Mouse (Mus musculus) embryonic facial prominence, embryonic 12.5 days (tissue): ENCODE measurements around the gene Rasgrp3. TPM values are rescaled to one million over a fixed set of nuclear protein-coding genes. Genes with fewer than 3 reads are reported as not detected.

Experiments used
- ATAC-seq: fragments of 200-750 bp; cut with Nextera tagmentation; 2 replicates; pipeline ENCODE4 v1.8.0; 2017; ENCODE audit not compliant: insufficient number of reproducible peaks, insufficient read depth, low FRiP score, low TSS enrichment
- H3K27ac ChIP-seq: fragments of 300-500 bp; sonication (generic); 2 replicates; pipeline ENCODE4 v1.5.1; 2016; ENCODE audit warnings: mild to moderate bottlenecking
- H3K27me3 ChIP-seq: fragments of 300-500 bp; sonication (generic); 2 replicates; pipeline ENCODE4 v1.6.1; 2016; ENCODE audit warnings: mild to moderate bottlenecking, moderate library complexity
- H3K36me3 ChIP-seq: fragments of 300-500 bp; sonication (generic); 2 replicates; pipeline ENCODE4 v1.6.1; 2016; ENCODE audit warnings: mild to moderate bottlenecking
- H3K4me1 ChIP-seq: fragments of 300-500 bp; sonication (generic); 2 replicates; pipeline ENCODE4 v1.6.1; 2016
- H3K4me2 ChIP-seq: fragments of 300-500 bp; sonication (generic); replicated peaks from 2 replicates; pipeline ENCODE4 v1.6.1; 2016; ENCODE audit warnings: mild to moderate bottlenecking, moderate library complexity
- H3K4me3 ChIP-seq: fragments of 300-500 bp; sonication (generic); 2 replicates; pipeline ENCODE4 v1.5.1; 2016; ENCODE audit warnings: mild to moderate bottlenecking
- H3K9ac ChIP-seq: fragments of 300-500 bp; sonication (generic); 2 replicates; pipeline ENCODE4 v1.6.1; 2016; ENCODE audit warnings: mild to moderate bottlenecking, moderate library complexity
- H3K9me3 ChIP-seq: fragments of 300-500 bp; sonication (generic); 2 replicates; pipeline ENCODE4 v1.6.1; 2016; ENCODE audit warnings: mild to moderate bottlenecking, moderate library complexity
- WGBS: fragments of 180-500 bp; shearing (Covaris S2); methylation state at CpG from one replicate; pipeline ENCODE4 v1.1.7; 2016; 5-methylcytosine and 5-hydroxymethylcytosine counted together
- polyA plus RNA-seq: library from polyadenylated mRNA; unstranded; fragments of >200 nt; fragmentation: Nextera tagmentation; extraction: Ambion mirVana; gene quantifications from 2 replicates; pipeline ENCODE4 v1.2.1, GENCODE M21; 2016

Rasgrp3 gene
- 9.7 and 10.1 TPM in 2 replicates for polyA plus RNA-seq

DNA sequence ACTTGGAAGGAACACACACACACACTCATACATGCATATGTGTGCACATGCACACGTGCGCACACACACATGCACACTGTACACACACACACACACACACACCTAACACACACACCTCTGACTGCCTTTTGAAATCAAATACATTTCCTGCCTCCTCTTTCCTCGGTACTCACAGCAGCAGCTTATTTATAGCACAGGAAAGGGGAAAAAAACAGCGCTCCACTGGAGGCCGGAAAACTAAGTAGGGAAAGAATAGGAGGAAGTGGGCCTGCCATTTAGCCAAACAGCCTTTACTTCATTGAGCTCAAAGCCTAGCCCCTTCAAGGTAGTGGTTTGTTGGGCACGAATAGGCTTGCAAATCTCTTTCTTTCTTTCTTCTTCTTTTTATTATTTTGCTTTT, at the start of gene Rasgrp3:
Rasgrp3 (plus strand) TSS at position 298 of the 400 bp plus-strand sequence.
- Histone ChIP-seq H3K27me3 (no peaks in the 10 kb centered on the region), H3K4me2 (no peak within 1 kb of the TSS), H3K9me3 (no peaks in the 10 kb centered on the region), H3K4me3 (0 out of 2 replicates have a peak within 1 kb of the TSS, but pooled peaks have one; percentile 4), H3K9ac (no peak within 1 kb of the TSS), H3K4me1 (0 out of 2 replicates have a peak, but pooled peaks cover 2% of the 10 kb centered on the region), H3K27ac (no peak within 1 kb of the TSS), H3K36me3 (no peaks in the 10 kb centered on the region)
- 54% methylated on average over 6 of the region's 6 CpGs for WGBS
- no peak for ATAC-seq

DNA sequence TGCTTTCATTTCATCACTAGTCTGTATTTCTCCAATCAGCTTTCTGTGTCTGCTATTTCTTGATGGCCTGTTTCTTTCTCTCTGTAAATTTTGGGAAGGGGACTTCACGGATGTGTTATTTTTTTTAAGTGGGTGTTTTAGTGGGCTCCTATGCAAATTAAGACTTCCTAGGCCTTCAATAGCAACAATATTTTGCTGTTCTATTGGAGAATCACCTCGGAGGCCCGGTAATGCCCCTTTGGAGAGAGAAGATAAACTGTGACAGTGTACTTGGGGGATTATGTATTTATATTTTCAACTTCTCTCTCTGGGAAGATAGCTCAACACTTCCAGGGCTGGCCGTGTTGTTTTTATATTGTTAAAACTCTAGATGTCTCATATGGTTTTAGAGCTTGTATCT, 47.3 kb upstream of the Rasgrp3 start:
- Histone ChIP-seq H3K4me1 (no peaks in the 10 kb centered on the region), H3K4me3 (no peak overlapping the region), H3K9ac (no peak overlapping the region), H3K36me3 (peaks cover 5% of the 10 kb centered on the region; the same call in 1 of the 2 replicates), H3K27me3 (no peaks in the 10 kb centered on the region), H3K4me2 (no peak overlapping the region), H3K9me3 (no peaks in the 10 kb centered on the region), H3K27ac (no peak overlapping the region)
- 86% methylated on average over 4 of the region's 4 CpGs for WGBS
- ATAC-seq, result no peak

GRCm38 (mm10) chr17:75390142-75390541, 45.6 kb upstream of the Rasgrp3 start:
- 93% methylated on average over 10 of the region's 10 CpGs for WGBS
- ATAC-seq, result no peak

DNA sequence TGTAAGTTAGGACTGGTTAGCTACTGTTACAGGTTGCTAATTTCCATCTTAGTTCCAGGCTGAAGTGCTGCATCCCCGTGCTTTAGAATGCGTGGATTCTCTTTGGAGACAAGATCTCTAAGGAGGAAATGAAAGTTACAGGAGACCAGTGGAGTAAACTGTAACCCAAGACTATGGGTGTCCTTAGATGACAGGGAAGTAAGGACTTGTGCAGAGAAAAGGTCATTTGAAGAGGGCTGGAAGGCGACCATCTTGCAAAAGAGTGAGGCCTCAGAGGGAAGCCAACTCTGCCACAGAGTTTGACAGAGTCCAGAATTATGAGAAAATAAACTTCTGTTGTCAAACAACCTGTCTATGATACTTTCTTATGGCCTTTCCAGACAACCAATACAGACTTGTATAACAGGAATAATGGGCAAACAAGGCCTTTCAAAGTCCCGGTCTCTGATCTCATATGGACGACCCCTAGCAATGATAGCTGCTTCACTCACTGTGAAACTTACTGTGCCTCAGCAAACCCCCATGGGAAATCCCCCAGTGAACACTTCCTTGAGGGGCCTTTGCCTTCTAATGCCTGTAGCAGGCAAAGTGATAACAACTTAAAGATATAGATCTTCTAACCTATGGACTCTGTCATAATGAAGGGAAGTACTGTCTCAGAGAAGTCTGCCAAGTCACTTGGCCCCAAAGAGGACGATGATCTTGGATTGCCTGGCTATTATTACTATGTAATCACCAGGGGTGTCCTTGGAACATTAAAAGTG, 44.1 kb upstream of the Rasgrp3 start:
- no peak for ATAC-seq
- H3K4me3 ChIP-seq, result no peak overlapping the region
- no peak overlapping the region for H3K9ac ChIP-seq
- no peaks in the 10 kb centered on the region for H3K4me1 ChIP-seq
- no peaks in the 10 kb centered on the region for H3K27me3 ChIP-seq
- peaks cover 5% of the 10 kb centered on the region; the same call in 1 of the 2 replicates for H3K36me3 ChIP-seq
- H3K27ac ChIP-seq, result no peak overlapping the region
- H3K4me2 ChIP-seq, result no peak overlapping the region
- 89% methylated on average over 6 of the region's 6 CpGs for WGBS
- H3K9me3 ChIP-seq, result no peaks in the 10 kb centered on the region

More at GRCm38 (mm10) chr17:75390142-75390541, 45.6 kb upstream of the Rasgrp3 start:
- no peak overlapping the region for H3K9ac ChIP-seq
- H3K36me3 ChIP-seq, result peaks cover 5% of the 10 kb centered on the region; the same call in 1 of the 2 replicates
- no peak overlapping the region for H3K4me2 ChIP-seq
- H3K27ac ChIP-seq, result no peak overlapping the region
- no peaks in the 10 kb centered on the region for H3K4me1 ChIP-seq
- no peaks in the 10 kb centered on the region for H3K9me3 ChIP-seq
- no peak overlapping the region for H3K4me3 ChIP-seq
- no peaks in the 10 kb centered on the region for H3K27me3 ChIP-seq

DNA sequence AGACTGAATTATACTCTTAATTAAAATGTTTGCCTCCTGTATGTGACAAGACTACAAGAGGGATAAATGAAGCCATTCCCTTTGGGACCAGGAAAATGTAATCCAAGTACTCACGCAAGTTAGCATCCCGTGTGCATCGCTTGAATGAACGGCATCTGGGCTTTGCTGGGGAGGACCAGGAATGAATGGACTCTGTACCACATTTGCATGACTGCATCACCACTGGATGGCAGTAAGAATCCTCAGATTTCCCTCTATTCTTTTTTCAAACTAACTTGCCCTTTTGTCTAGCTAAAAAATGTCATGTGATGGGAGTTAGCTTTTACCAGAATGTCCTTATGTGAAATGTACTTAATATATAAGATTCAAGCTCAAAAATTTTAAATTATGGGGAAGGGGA, 29.3 kb upstream of the Rasgrp3 start:
- H3K9me3 ChIP-seq, result no peaks in the 10 kb centered on the region
- ATAC-seq, result no peak
- no peak overlapping the region for H3K27ac ChIP-seq
- H3K4me1 ChIP-seq, result no peaks in the 10 kb centered on the region
- H3K27me3 ChIP-seq, result no peaks in the 10 kb centered on the region
- no peak overlapping the region for H3K9ac ChIP-seq
- WGBS, result 54% methylated on average over 4 of the region's 4 CpGs
- no peak overlapping the region for H3K4me3 ChIP-seq
- no peaks in the 10 kb centered on the region for H3K36me3 ChIP-seq
- H3K4me2 ChIP-seq, result no peak overlapping the region

- Histone ChIP-seq H3K9me3 (no peaks in the 10 kb centered on the region), H3K4me1 (no peaks in the 10 kb centered on the region), H3K27ac (no peak overlapping the region), H3K36me3 (no peaks in the 10 kb centered on the region), H3K4me2 (no peak overlapping the region), H3K4me3 (no peak overlapping the region), H3K9ac (no peak overlapping the region), H3K27me3 (no peaks in the 10 kb centered on the region)
- no peak for ATAC-seq
- WGBS, result 91% methylated on average over 3 of the region's 3 CpGs
Observed at GRCm38 (mm10) chr17:75416861-75417260, 18.8 kb upstream of the Rasgrp3 start.

DNA sequence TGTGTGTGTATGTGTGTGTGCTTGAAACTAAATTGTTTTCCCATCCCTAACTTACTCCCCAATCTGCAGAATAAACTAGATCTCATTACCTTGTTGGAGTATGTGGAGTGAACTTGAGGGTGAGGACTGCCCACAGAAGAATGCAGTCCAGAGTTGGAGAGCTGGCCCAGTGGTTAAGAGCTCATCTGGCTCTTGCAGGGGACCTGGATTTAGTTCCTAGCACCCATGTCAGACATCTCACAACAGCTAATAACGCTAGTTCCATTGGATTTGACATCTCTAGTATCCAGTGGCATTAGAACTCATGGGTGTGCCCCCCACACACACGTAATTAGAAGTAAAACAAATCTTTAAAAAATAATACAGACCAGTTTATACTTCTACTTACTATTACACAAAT, 1.5 kb upstream of the Rasgrp3 start:
- H3K27ac ChIP-seq, result no peak overlapping the region
- no peaks in the 10 kb centered on the region for H3K9me3 ChIP-seq
- H3K36me3 ChIP-seq, result no peaks in the 10 kb centered on the region
- ATAC-seq, result no peak
- H3K4me2 ChIP-seq, result no peak overlapping the region
- no peaks in the 10 kb centered on the region for H3K27me3 ChIP-seq
- 89% methylated on average over 2 of the region's 2 CpGs for WGBS
- H3K4me3 ChIP-seq, result no peak overlapping the region
- H3K4me1 ChIP-seq, result 0 out of 2 replicates have a peak, but pooled peaks cover 2% of the 10 kb centered on the region
- H3K9ac ChIP-seq, result no peak overlapping the region

DNA sequence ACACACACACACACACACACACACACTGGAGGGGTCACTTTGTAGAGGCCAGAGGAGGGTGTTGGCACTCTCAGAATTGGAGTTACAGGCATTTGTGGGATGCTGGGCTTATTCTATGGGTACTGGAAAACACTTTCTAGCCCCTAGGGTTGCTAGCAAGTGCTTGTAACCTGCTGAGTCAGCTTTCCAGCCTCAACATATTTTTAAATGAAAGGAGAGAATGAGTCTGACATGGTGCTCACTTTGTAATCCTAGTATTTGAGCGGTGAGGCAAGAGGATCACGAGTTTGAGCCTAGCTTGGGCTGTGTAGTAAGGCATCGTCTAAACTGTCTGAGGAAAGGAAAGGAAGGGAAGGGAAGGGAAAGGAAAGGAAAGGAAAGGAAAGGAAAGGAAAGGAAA, 825 bp upstream of the Rasgrp3 start:
- H3K4me1 ChIP-seq, result 0 out of 2 replicates have a peak, but pooled peaks cover 2% of the 10 kb centered on the region
- 73% methylated on average over 3 of the region's 3 CpGs for WGBS
- H3K36me3 ChIP-seq, result no peaks in the 10 kb centered on the region
- no peaks in the 10 kb centered on the region for H3K27me3 ChIP-seq
- ATAC-seq, result no peak
- H3K27ac ChIP-seq, result no peak overlapping the region
- no peak overlapping the region for H3K4me3 ChIP-seq
- H3K9ac ChIP-seq, result no peak overlapping the region
- no peak overlapping the region for H3K4me2 ChIP-seq
- no peaks in the 10 kb centered on the region for H3K9me3 ChIP-seq

GRCm38 (mm10) chr17:75436095-75436494, 399 bp downstream of the Rasgrp3 start:
- H3K4me2 ChIP-seq, result no peak overlapping the region
- 0 out of 2 replicates have a peak, but pooled peaks cover 2% of the 10 kb centered on the region for H3K4me1 ChIP-seq
- no peak overlapping the region for H3K4me3 ChIP-seq
- H3K36me3 ChIP-seq, result no peaks in the 10 kb centered on the region
- ATAC-seq, result no peak
- no peaks in the 10 kb centered on the region for H3K9me3 ChIP-seq
- no peak overlapping the region for H3K27ac ChIP-seq
- WGBS, result 65% methylated on average over 8 of the region's 8 CpGs
- no peaks in the 10 kb centered on the region for H3K27me3 ChIP-seq
- no peak overlapping the region for H3K9ac ChIP-seq

DNA sequence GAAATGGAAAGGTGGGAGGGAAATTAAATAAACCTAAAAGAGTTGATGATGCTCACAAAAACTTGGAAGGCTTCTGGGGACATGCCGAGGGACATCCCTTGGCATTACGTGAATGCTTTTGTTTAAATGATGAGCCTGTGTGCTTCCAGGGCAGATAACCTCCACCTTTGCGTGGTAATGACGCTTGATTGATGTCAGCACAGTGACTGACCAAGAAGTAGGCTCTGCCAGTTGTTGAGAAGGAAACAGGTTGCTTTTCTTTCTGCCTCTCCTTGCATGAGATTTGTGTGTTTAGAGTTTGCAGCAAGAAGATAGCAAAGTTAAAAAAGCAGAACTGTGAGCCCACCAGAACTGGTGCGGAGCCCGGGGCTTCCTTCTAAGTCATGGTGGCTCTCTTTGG, 1.1 kb downstream of the Rasgrp3 start:
- ATAC-seq, result no peak
- no peaks in the 10 kb centered on the region for H3K36me3 ChIP-seq
- H3K9me3 ChIP-seq, result no peaks in the 10 kb centered on the region
- H3K27ac ChIP-seq, result no peak overlapping the region
- 0 out of 2 replicates have a peak, but pooled peaks cover 2% of the 10 kb centered on the region for H3K4me1 ChIP-seq
- H3K4me3 ChIP-seq, result 0 out of 2 replicates have a peak overlapping the region, but pooled peaks have one; percentile 4
- no peak overlapping the region for H3K9ac ChIP-seq
- H3K27me3 ChIP-seq, result no peaks in the 10 kb centered on the region
- no peak overlapping the region for H3K4me2 ChIP-seq
- WGBS, result 85% methylated on average over 6 of the region's 6 CpGs

DNA sequence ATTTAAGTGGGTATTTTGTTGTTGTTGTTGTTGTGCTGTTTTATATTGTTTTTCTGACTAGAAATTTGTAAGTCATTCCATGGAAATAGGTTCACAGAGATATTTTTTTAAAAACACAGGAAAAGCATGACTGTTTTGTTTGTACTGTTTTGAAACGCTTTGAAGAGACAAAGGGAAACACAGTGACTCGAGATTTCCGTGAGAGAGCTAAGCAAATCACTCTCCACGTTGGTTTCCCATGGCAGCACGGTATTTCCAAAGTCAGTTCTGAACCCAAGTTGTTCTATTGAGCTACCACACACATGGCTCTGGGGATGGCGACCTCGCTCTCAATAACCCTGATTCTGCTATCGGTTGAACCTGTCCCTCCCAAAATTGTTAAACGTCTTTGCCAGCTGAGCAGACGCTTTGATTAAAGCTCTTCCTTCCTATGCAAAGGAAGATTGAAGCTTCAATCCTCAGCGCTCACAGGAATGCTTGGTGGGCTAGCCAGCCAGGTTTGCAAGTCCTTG, 1.6 kb downstream of the Rasgrp3 start:
- ATAC-seq, result no peak
- Histone ChIP-seq H3K4me1 (0 out of 2 replicates have a peak, but pooled peaks cover 2% of the 10 kb centered on the region), H3K4me2 (no peak overlapping the region), H3K27ac (no peak overlapping the region), H3K27me3 (no peaks in the 10 kb centered on the region), H3K36me3 (no peaks in the 10 kb centered on the region), H3K9me3 (no peaks in the 10 kb centered on the region), H3K4me3 (no peak overlapping the region), H3K9ac (no peak overlapping the region)
- 68% methylated on average over 11 of the region's 11 CpGs for WGBS

DNA sequence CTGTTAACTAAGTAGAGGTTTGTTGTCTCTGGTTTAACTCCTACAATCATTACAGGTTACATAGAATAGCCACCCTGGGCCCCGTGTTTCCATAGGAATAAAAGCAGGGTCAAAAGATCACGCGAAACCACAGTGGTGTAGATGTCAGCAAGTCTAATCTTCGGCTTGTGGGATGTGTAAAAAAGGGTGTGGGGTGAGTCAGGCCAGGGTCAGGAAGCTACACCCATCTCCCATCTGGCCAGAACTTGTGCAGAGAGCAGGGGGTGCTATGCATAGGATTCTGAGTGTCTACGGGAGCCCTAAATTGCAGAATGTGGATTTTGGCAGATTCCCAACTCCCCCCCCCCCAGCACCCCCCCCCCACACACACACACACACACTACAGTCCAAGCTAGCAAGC, 2.5 kb downstream of the Rasgrp3 start:
- no peak overlapping the region for H3K9ac ChIP-seq
- H3K4me3 ChIP-seq, result no peak overlapping the region
- 0 out of 2 replicates have a peak, but pooled peaks cover 2% of the 10 kb centered on the region for H3K4me1 ChIP-seq
- H3K27me3 ChIP-seq, result no peaks in the 10 kb centered on the region
- no peaks in the 10 kb centered on the region for H3K36me3 ChIP-seq
- 56% methylated on average over 5 of the region's 5 CpGs for whole genome bisulfite sequencing
- no peak for ATAC-seq
- no peak overlapping the region for H3K4me2 ChIP-seq
- H3K9me3 ChIP-seq, result no peaks in the 10 kb centered on the region
- H3K27ac ChIP-seq, result no peak overlapping the region
